Mouse (Mus musculus): ENCODE data around the gene Wbp11. TPM values are rescaled to one million over a fixed set of nuclear protein-coding genes. Genes with fewer than 3 reads are reported as not detected.

Wbp11 gene
- polyA plus RNA-seq, 1 experiment from 2014 or later, result 79.2 TPM

Small RNAs within 50 kb of the gene (microRNA-seq; reads per million reads assigned to microRNA genes)
- gene Gm44364, result not detected

Other genes starting within 250 kb of the Wbp11 start
- gene Plbd1, start 166.3 kb downstream of the Wbp11 start, polyA plus RNA-seq (2015; fragmentation: Nextera tagmentation; extraction: Ambion mirVana), result 0.46 and 0.75 TPM in 2 replicates
- 0.15 TPM in 1 of 2 replicates, not detected in the other for gene Gucy2c, start 46.5 kb downstream of the Wbp11 start, polyA plus RNA-seq (2015; fragmentation: Nextera tagmentation; extraction: Ambion mirVana)
- 0.62 and 0.81 TPM in 2 replicates for gene Hist4h4, start 23.8 kb downstream of the Wbp11 start, polyA plus RNA-seq (2015; fragmentation: Nextera tagmentation; extraction: Ambion mirVana)
- gene H2afj, start 20.0 kb downstream of the Wbp11 start, polyA plus RNA-seq (2015; fragmentation: Nextera tagmentation; extraction: Ambion mirVana), result 107 and 113 TPM in 2 replicates
- 1.0 and 1.4 TPM in 2 replicates for gene BC049715, start 607 bp downstream of the Wbp11 start, polyA plus RNA-seq (2015; fragmentation: Nextera tagmentation; extraction: Ambion mirVana)
- gene Smco3, start 7.2 kb upstream of the Wbp11 start, polyA plus RNA-seq (2015; fragmentation: Nextera tagmentation; extraction: Ambion mirVana), result 0.54 and 0.91 TPM in 2 replicates
- gene Art4, start 29.5 kb upstream of the Wbp11 start, polyA plus RNA-seq (2015; fragmentation: Nextera tagmentation; extraction: Ambion mirVana), result 0.08 and 0.09 TPM in 2 replicates
- 8.2 and 22.7 TPM in 2 replicates for gene Mgp, start 47.6 kb upstream of the Wbp11 start, polyA plus RNA-seq (2015; fragmentation: Nextera tagmentation; extraction: Ambion mirVana)
- gene Erp27, start 93.9 kb upstream of the Wbp11 start, polyA plus RNA-seq (2015; fragmentation: Nextera tagmentation; extraction: Ambion mirVana), result 0.24 and 0.34 TPM in 2 replicates
- not detected in 2 replicates for gene Pde6h, start 95.6 kb upstream of the Wbp11 start, polyA plus RNA-seq (2015; fragmentation: Nextera tagmentation; extraction: Ambion mirVana)
- gene Arhgdib, start 113.7 kb upstream of the Wbp11 start, polyA plus RNA-seq (2015; fragmentation: Nextera tagmentation; extraction: Ambion mirVana), result 18.5 and 20.6 TPM in 2 replicates